Mouse (Mus musculus) heart, embryonic 16.5 days (tissue): ENCODE results near the gene Itih5. TPM values are rescaled to one million over a fixed set of nuclear protein-coding genes. Genes with fewer than 3 reads are reported as not detected.
A peak's percentile ranks its signal among the peaks of the same experiment; 100 is the strongest.

Source experiments
- ATAC-seq: fragments of 200-750 bp; cut with Nextera tagmentation; replicated peaks from 2 replicates; pipeline ENCODE4 v1.8.0; 2017; ENCODE audit warnings: moderate number of reproducible peaks; ENCODE audit not compliant: insufficient read depth, low FRiP score; ENCODE audit errors: extremely low read depth
- H3K27ac ChIP-seq: fragments of 300-500 bp; sonication (generic); 2 replicates; pipeline ENCODE4 v1.5.1; 2014; ENCODE audit warnings: mild to moderate bottlenecking, low read length, control low read depth, moderate library complexity
- H3K27me3 ChIP-seq: fragments of 300-500 bp; sonication (generic); 2 replicates; pipeline ENCODE4 v1.6.1; 2014; ENCODE audit warnings: low read length, mixed read lengths; ENCODE audit not compliant: control insufficient read depth, insufficient read depth
- H3K36me3 ChIP-seq: fragments of 300-500 bp; sonication (generic); 2 replicates; pipeline ENCODE4 v1.6.1; 2014; ENCODE audit not compliant: control insufficient read depth, insufficient read depth
- H3K4me1 ChIP-seq: fragments of 300-500 bp; sonication (generic); 2 replicates; pipeline ENCODE4 v1.6.1; 2014; ENCODE audit warnings: low read length, mixed read lengths; ENCODE audit not compliant: control insufficient read depth, insufficient read depth
- H3K4me2 ChIP-seq: fragments of 300-500 bp; sonication (generic); 2 replicates; pipeline ENCODE4 v1.6.1; 2014; ENCODE audit warnings: low read depth, mild to moderate bottlenecking, control low read depth, low read length
- H3K4me3 ChIP-seq: fragments of 300-500 bp; sonication (generic); 2 replicates; pipeline ENCODE4 v1.5.1; 2014; ENCODE audit warnings: mild to moderate bottlenecking, control low read depth, low read length
- H3K9ac ChIP-seq: fragments of 300-500 bp; sonication (generic); 2 replicates; pipeline ENCODE4 v1.6.1; 2014; ENCODE audit warnings: low read length, control low read depth
- H3K9me3 ChIP-seq: fragments of 300-500 bp; sonication (generic); replicated peaks from 2 replicates; pipeline ENCODE4 v1.6.1; 2016; ENCODE audit warnings: low read length; ENCODE audit not compliant: control insufficient read depth
- WGBS: fragments of 180-500 bp; shearing (Covaris S2); extraction: QIAGEN DNeasy Blood & Tissue Kit; methylation state at CpG from one replicate; pipeline ENCODE4 v1.1.7; 2014; 5-methylcytosine and 5-hydroxymethylcytosine counted together
- polyA plus RNA-seq: library from polyadenylated mRNA; unstranded; fragments of >200 nt; fragmentation: Nextera tagmentation; extraction: Ambion mirVana; gene quantifications from 2 replicates; pipeline ENCODE4 v1.2.1, GENCODE M21; 2015

Gene Itih5
- polyA plus RNA-seq, 1 experiment from 2014 or later, result 10.3 TPM

DNA sequence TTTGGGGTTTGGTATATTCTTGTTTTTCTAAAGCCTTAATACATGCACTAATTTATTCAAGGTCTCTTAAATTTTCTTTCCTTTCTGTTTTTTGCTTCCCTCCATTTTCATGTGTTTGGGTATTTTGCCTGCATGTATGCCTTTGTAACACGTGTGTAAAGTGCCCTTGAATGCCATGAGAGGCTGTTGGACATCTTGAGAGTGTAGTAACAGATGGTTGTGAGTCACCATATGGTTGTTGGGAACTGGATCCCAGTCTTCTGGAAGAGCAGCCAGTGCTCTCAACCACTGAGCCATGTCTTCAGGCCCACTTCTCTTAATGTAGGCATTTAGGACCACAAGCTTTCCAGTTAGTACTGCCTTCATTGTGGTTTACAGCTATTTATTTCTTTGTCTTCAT lies 135.5 kb downstream of the Itih5 start:
- Histone ChIP-seq H3K4me3 (no peak overlapping the region), H3K4me2 (no peak overlapping the region), H3K9ac (no peak overlapping the region), H3K36me3 (no peaks in the 10 kb centered on the region), H3K27me3 (no peaks in the 10 kb centered on the region), H3K27ac (no peak overlapping the region), H3K9me3 (no peaks in the 10 kb centered on the region), H3K4me1 (no peaks in the 10 kb centered on the region)
- WGBS, result 0% methylated on average over 1 of the region's 1 CpGs
- no peak for ATAC-seq

DNA sequence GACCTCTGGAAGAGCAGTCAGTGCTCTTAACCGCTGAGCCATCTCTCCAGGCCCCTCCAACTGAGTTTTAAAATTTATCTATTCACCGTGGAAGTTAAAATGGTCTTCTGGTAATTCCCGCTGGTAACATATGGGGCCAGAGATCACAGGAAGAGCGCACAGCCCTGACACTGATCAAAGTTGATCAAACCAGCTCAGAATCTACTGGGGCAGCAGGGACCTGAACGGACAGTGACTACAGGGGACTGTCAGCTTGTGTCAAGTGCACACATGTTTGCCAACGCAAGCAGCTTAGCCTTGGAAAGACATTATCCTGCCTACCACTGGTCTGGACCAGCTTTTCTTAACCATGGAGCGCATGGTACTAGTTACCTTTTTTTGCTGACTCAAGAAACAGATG lies 136.7 kb downstream of the Itih5 start:
- no peaks in the 10 kb centered on the region for H3K4me1 ChIP-seq
- WGBS, result 78% methylated on average over 7 of the region's 7 CpGs
- ATAC-seq, result no peak

DNA sequence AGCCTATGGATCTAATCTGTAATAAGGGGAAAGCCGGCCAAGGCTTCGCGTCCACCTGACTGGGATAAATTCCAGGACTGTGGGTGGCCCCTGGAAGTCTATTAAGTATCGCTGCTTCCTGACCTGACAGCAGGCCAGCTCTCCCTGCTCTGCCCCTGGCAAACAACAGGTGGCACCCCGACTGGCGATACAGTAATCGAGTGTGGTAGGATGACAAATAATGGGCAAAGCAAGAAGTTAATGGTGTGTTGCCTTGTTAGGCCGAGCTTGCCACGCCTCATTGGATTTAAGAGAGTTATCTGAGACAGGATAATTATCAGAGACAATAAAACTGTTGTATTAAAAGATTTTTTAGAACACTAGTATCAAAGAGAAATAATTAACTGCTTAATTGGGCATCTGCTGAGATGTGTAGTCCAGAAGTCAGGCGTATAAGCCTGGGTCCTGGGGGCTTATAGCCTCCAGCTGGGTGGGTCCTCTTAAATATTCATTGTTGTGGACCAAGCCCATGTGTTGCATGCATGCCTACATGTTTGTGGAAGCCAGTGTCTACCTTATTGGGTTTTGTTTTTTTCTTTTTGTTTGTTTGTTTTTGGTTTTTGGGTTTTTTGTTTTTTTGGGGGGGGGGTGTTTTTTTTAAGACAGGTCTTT lies 140.3 kb downstream of the Itih5 start:
- Histone ChIP-seq H3K9me3 (no peaks in the 10 kb centered on the region), H3K27ac (no peak overlapping the region), H3K4me1 (peaks cover 4% of the 10 kb centered on the region; the same call in 1 of the 2 replicates), H3K4me2 (no peak overlapping the region), H3K9ac (no peak overlapping the region), H3K4me3 (no peak overlapping the region), H3K27me3 (0 out of 2 replicates have a peak, but pooled peaks cover 3% of the 10 kb centered on the region), H3K36me3 (no peaks in the 10 kb centered on the region)
- no peak for ATAC-seq
- 54% methylated on average over 10 of the region's 10 CpGs for WGBS

More for the DNA sequence above, 136.7 kb downstream of the Itih5 start:
- Histone ChIP-seq H3K27me3 (no peaks in the 10 kb centered on the region), H3K27ac (no peak overlapping the region), H3K36me3 (no peaks in the 10 kb centered on the region), H3K9me3 (no peaks in the 10 kb centered on the region), H3K4me2 (no peak overlapping the region), H3K4me3 (no peak overlapping the region), H3K9ac (no peak overlapping the region)

DNA sequence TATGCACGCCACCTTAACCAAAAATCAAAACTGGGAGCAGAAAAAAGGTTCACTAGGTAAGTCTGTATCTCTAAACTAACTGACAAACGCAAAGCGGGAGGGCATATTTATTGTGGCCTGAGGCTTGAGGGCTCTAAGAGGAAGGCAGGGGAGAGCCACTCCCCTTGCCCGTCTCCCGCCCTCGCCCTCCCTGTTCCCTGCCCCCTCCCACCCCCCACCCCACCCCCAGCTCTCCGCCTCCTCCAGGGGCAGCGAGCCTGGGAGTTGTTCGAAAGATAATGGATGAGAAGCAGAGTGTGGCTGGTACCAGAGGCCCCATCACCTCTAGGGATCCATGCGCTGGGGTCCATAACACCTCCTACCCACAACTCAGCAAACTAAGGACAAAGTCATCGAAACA lies 142.5 kb downstream of the Itih5 start:
- Histone ChIP-seq H3K27ac (no peak overlapping the region), H3K27me3 (peaks cover 3% of the 10 kb centered on the region; the same call in 1 of the 2 replicates), H3K4me2 (peak overlapping the region; percentile 37), H3K4me3 (no peak overlapping the region), H3K36me3 (no peaks in the 10 kb centered on the region), H3K9ac (no peak overlapping the region), H3K4me1 (peaks cover 4% of the 10 kb centered on the region; the same call in 1 of the 2 replicates), H3K9me3 (no peaks in the 10 kb centered on the region)
- WGBS, result 10% methylated on average over 11 of the region's 11 CpGs
- ATAC-seq, result no peak

DNA sequence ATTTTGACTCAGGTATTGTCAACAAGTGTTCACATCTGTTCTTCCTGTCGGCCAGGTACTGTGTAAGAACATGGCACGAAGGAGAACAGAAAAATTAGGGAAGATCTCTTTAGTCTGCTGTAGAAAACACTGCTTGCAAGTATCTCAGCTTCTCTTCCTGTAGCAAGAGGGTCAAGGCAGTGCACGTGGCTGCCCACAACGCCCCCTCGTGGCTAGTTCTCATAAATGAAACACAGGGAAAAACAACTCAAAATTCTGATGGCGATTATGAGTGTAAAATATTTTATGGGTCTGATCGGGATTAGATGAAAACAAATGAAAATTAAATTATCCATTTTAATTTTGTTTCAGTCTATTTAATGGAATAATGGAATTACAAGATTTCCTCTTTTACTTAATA lies 146.9 kb downstream of the Itih5 start:
- Histone ChIP-seq H3K4me1 (peaks cover 4% of the 10 kb centered on the region; the same call in 1 of the 2 replicates), H3K36me3 (no peaks in the 10 kb centered on the region), H3K27me3 (peaks cover 3% of the 10 kb centered on the region; the same call in 1 of the 2 replicates), H3K4me3 (no peak overlapping the region), H3K9me3 (no peaks in the 10 kb centered on the region), H3K4me2 (no peak overlapping the region), H3K9ac (no peak overlapping the region), H3K27ac (no peak overlapping the region)
- no peak for ATAC-seq
- 52% methylated on average over 7 of the region's 7 CpGs for WGBS

DNA sequence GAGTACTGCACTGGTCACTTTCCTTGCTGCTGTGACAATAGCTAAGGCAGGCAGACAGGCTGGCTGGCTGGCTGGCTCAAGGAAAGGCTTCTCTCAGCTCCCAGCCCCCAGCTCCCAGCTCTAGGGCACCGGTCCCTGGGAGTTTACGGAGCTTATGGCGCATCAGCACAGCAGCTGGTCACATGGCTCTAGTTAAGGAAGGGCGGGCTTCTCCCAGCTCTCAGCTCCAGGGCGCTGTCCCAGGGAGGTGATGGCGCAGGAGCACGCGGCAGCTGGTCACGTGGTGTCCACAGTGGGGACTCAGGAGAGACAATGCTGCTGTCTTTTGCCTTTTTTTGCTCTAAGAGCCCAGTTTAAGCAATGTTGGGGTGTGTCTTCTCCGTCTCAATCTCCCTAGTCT lies 147.4 kb downstream of the Itih5 start:
- Histone ChIP-seq H3K9ac (no peak overlapping the region), H3K9me3 (no peaks in the 10 kb centered on the region), H3K4me3 (peak overlapping the region; percentile 14; the same call in 1 of the 2 replicates), H3K4me2 (peak overlapping the region; percentile 56), H3K27ac (no peak overlapping the region), H3K27me3 (peaks cover 3% of the 10 kb centered on the region; the same call in 1 of the 2 replicates), H3K4me1 (peaks cover 3% of the 10 kb centered on the region; the same call in 1 of the 2 replicates), H3K36me3 (no peaks in the 10 kb centered on the region)
- WGBS, result 31% methylated on average over 10 of the region's 10 CpGs
- ATAC-seq, result peak; percentile 65; the same call in 1 of the 2 replicates

DNA sequence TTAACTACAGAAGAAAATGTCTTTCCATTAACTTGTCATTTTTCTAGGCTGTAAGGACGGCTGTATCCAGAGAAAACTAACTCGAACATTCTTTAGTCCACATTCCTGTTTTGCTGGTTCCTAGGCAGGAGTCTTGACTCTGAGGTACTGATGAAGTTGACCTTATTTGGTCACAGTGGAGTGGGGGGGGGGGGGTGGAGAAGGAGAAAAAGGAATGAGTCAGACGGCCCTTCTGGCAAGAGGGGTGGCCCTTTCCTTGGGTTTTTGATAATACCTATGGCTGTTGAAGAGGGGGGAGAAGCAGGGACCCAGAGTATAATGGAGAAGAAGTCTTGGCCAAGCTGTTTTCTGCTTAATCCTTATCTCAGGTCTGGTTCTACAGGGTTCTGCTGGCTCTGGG lies 148.0 kb downstream of the Itih5 start:
- H3K9ac ChIP-seq, result no peak overlapping the region
- no peaks in the 10 kb centered on the region for H3K36me3 ChIP-seq
- no peak overlapping the region for H3K27ac ChIP-seq
- H3K4me3 ChIP-seq, result no peak overlapping the region
- no peak for ATAC-seq
- H3K4me1 ChIP-seq, result no peaks in the 10 kb centered on the region
- H3K4me2 ChIP-seq, result no peak overlapping the region
- no peaks in the 10 kb centered on the region for H3K9me3 ChIP-seq
- H3K27me3 ChIP-seq, result no peaks in the 10 kb centered on the region; the same call in 1 of the 2 replicates
- 41% methylated on average over 3 of the region's 3 CpGs for WGBS

DNA sequence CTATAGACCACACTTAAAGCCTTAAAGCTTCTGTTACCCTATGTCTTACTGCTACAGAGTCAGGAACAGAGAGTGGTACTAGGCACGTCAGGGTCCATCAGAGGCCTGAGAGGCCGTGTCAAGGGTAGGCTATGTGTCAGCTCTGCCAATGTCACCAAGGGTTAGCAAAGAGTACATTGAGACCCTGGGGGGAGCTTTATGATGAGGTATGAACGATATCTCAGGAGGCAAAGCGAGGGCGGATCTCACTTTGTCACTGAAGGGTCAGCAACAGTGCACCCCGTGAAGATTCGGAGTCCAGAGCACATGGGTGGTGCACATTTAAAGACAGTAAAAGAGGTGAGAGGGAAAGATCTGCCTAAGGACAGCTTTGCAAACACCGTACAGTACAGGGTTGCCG lies 148.6 kb downstream of the Itih5 start:
- WGBS, result 87% methylated on average over 9 of the region's 9 CpGs

DNA sequence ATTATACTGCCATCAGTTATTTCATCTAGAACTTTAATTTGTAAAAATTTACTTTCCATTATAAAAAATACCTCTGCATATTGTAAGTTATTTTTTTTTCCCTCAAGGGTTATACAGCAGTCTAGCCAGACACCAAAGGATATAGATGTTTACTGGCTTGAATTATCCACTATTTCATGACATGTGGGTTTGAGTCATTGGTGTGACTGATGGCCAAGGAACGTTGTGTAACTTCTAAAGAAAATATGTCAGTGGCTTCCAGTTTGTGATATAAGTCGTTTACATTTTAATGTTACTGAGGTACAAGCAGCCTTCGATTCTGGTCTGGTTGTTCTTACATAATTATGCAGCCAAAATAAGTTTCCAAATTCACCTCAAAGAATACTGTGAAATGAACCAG lies 151.5 kb downstream of the Itih5 start:
- Histone ChIP-seq H3K27me3 (no peaks in the 10 kb centered on the region), H3K4me3 (no peak overlapping the region), H3K9me3 (no peaks in the 10 kb centered on the region), H3K36me3 (no peaks in the 10 kb centered on the region), H3K27ac (no peak overlapping the region), H3K9ac (no peak overlapping the region), H3K4me2 (no peak overlapping the region), H3K4me1 (no peaks in the 10 kb centered on the region)
- ATAC-seq, result no peak
- WGBS, result 51% methylated on average over 3 of the region's 3 CpGs

More for the DNA sequence above, 148.6 kb downstream of the Itih5 start:
- no peaks in the 10 kb centered on the region for H3K4me1 ChIP-seq
- H3K36me3 ChIP-seq, result no peaks in the 10 kb centered on the region
- H3K27ac ChIP-seq, result no peak overlapping the region
- no peak overlapping the region for H3K4me3 ChIP-seq
- H3K4me2 ChIP-seq, result no peak overlapping the region
- no peak for ATAC-seq
- H3K9me3 ChIP-seq, result no peaks in the 10 kb centered on the region
- H3K9ac ChIP-seq, result no peak overlapping the region
- no peaks in the 10 kb centered on the region; the same call in 1 of the 2 replicates for H3K27me3 ChIP-seq
